Mouse (Mus musculus) midbrain, embryonic 14.5 days (tissue): ENCODE results near the gene Mical2. TPM values are rescaled to one million over a fixed set of nuclear protein-coding genes. Genes with fewer than 3 reads are reported as not detected.

Experiments used
- ATAC-seq: fragments of 200-750 bp; cut with Nextera tagmentation; 2 replicates; pipeline ENCODE4 v1.8.0; 2017; ENCODE audit warnings: moderate number of reproducible peaks, moderate library complexity; ENCODE audit not compliant: low FRiP score, low TSS enrichment
- DNase-seq: peaks from one replicate; pipeline ENCODE4 v3.0.0-alpha.2; 2015
- H3K27ac ChIP-seq: fragments of 300-500 bp; sonication (generic); replicated peaks from 2 replicates; pipeline ENCODE4 v1.5.1; 2014; ENCODE audit warnings: mild to moderate bottlenecking, low read depth, low read length, moderate library complexity
- H3K27me3 ChIP-seq: fragments of 300-500 bp; sonication (generic); 2 replicates; pipeline ENCODE4 v1.6.1; 2014; ENCODE audit warnings: low read length, control low read depth, mixed read lengths; ENCODE audit not compliant: control insufficient read depth, insufficient read depth
- H3K36me3 ChIP-seq: fragments of 300-500 bp; sonication (generic); 2 replicates; pipeline ENCODE4 v1.6.1; 2014; ENCODE audit warnings: low read length, control low read depth; ENCODE audit not compliant: control insufficient read depth, insufficient read depth
- H3K4me1 ChIP-seq: fragments of 300-500 bp; sonication (generic); 2 replicates; pipeline ENCODE4 v1.6.1; 2014; ENCODE audit warnings: mild to moderate bottlenecking, antibody characterized with exemption, low read length, control low read depth; ENCODE audit not compliant: control insufficient read depth, insufficient read depth
- H3K4me2 ChIP-seq: fragments of 300-500 bp; sonication (generic); 2 replicates; pipeline ENCODE4 v1.6.1; 2014; ENCODE audit warnings: mild to moderate bottlenecking, low read length, moderate library complexity
- H3K4me3 ChIP-seq: fragments of 300-500 bp; sonication (generic); replicated peaks from 2 replicates; pipeline ENCODE4 v1.5.1; 2014; ENCODE audit warnings: low read depth, low read length
- H3K9ac ChIP-seq: fragments of 300-500 bp; sonication (generic); replicated peaks from 2 replicates; pipeline ENCODE4 v1.6.1; 2014; ENCODE audit warnings: mild to moderate bottlenecking, low read length, moderate library complexity
- H3K9me3 ChIP-seq: fragments of 300-500 bp; sonication (generic); 2 replicates; pipeline ENCODE4 v1.6.1; 2016; ENCODE audit warnings: low read length, control low read depth, mixed read lengths; ENCODE audit not compliant: control insufficient read depth
- WGBS: fragments of 180-500 bp; shearing (Covaris S2); extraction: QIAGEN DNeasy Blood & Tissue Kit; methylation state at CpG from one replicate; pipeline ENCODE4 v1.1.7; 2014; 5-methylcytosine and 5-hydroxymethylcytosine counted together
- polyA plus RNA-seq: library from polyadenylated mRNA; unstranded; fragments of >200 nt; fragmentation: Nextera tagmentation; extraction: Ambion mirVana; gene quantifications from 2 replicates; pipeline ENCODE4 v1.2.1, GENCODE M21; 2014

Mical2 gene
- polyA plus RNA-seq, 1 experiment from 2014 or later: 1.6 TPM

DNA sequence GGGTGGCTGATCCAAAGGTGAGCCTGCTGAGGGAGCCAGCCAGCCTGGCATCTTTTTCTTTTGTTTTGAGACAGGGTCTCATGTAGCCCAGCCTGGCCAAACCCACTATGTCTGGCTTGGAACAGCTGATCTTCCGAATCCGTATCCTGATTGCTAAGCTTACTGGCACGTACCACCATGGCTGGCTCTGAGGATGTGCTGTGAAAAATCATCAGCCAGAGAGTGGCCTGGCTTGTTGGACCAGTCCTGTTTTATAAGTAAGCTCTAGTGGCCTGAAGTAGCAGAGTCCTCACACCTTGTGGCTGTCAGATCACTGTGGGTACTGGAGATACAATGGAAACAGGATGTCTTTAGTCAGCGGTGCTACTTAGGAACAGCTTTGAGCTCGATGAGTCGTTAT lies 47.8 kb downstream of the Mical2 start:
- no peaks in the 10 kb centered on the region for H3K27me3 ChIP-seq
- DNase-seq (no peak), ATAC-seq (no peak)
- H3K4me3 ChIP-seq: no peak overlapping the region
- H3K36me3 ChIP-seq: no peaks in the 10 kb centered on the region
- H3K9me3 ChIP-seq: no peaks in the 10 kb centered on the region
- WGBS: 78% methylated on average over 6 of the region's 6 CpGs
- no peak overlapping the region for H3K4me2 ChIP-seq
- H3K4me1 ChIP-seq: peaks cover 9% of the 10 kb centered on the region
- H3K27ac ChIP-seq: no peak overlapping the region
- H3K9ac ChIP-seq: no peak overlapping the region

DNA sequence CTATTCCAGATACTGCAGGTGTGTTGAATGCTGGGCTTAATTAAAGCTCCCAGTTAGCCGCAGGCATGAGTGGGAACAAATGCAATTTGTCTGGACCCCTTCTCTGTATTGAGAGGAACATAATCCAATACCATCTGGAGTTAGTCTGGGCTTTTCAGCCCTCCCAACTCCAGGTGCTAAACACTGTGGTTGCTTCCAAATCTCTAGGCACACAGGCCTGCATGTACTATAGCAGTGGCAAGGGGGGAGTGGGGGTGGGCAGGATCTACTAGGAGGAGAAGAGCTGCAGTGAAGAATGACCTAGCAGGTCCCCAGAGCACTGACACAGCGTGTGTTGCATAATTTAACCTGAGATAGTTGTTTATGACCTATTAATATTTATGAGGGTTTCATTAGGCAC lies 49.0 kb downstream of the Mical2 start:
- Histone ChIP-seq H3K27ac (no peak overlapping the region), H3K4me2 (no peak overlapping the region), H3K9me3 (no peaks in the 10 kb centered on the region), H3K4me1 (peaks cover 9% of the 10 kb centered on the region), H3K9ac (no peak overlapping the region), H3K27me3 (no peaks in the 10 kb centered on the region), H3K36me3 (no peaks in the 10 kb centered on the region), H3K4me3 (no peak overlapping the region)
- no peak for ATAC-seq
- WGBS: 51% methylated on average over 2 of the region's 2 CpGs
- DNase-seq: peak; percentile 23

DNA sequence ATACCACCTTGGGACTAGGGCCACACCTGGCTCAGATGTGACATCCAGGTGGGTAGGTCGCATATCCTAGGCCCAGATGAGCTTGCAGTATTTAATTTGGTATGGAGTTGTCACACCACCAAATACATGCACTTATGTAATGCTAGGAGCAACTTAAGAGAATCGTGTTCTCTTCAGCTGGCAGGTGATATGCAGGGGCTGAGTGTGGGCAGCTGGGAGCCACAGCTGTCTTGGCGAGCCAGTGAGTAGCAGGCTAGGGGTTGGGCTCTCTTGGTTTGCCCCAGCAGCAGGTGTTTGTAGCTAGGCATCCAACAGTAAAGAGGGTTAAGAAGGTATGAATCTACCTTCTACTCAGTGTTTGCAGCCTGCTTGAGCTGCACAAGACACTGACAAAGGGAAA lies 49.4 kb downstream of the Mical2 start:
- Histone ChIP-seq H3K9me3 (no peaks in the 10 kb centered on the region), H3K4me3 (no peak overlapping the region), H3K4me2 (no peak overlapping the region), H3K36me3 (no peaks in the 10 kb centered on the region), H3K9ac (no peak overlapping the region), H3K27ac (no peak overlapping the region), H3K4me1 (peaks cover 9% of the 10 kb centered on the region), H3K27me3 (no peaks in the 10 kb centered on the region)
- DNase-seq (no peak), ATAC-seq (no peak)
- 81% methylated on average over 3 of the region's 3 CpGs for WGBS

DNA sequence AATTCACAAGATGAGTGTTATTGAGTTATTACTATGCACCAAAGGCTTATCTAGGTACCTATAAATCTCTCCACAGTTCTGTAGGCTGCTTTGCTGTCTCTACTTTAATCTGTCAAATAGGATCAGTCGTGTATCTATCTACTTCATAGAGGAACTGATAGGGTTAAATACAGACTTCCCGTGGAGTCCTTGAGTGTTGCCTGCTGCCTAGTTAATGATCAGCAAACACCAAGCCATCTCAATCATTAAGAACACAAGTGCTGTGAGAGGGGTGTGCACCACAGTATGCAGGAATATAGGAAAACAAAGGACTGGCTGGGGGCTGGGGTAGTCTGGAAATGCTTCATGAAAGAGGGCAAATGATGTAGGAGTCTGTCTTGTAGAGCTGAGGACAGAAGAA lies 50.2 kb downstream of the Mical2 start:
- H3K4me2 ChIP-seq: no peak overlapping the region
- H3K9me3 ChIP-seq: no peaks in the 10 kb centered on the region
- H3K4me3 ChIP-seq: no peak overlapping the region
- H3K27ac ChIP-seq: no peak overlapping the region
- no peak overlapping the region for H3K9ac ChIP-seq
- H3K4me1 ChIP-seq: peaks cover 9% of the 10 kb centered on the region
- no peaks in the 10 kb centered on the region for H3K27me3 ChIP-seq
- no peak for DNase-seq
- no peaks in the 10 kb centered on the region for H3K36me3 ChIP-seq
- 53% methylated on average over 2 of the region's 2 CpGs for WGBS
- no peak for ATAC-seq

DNA sequence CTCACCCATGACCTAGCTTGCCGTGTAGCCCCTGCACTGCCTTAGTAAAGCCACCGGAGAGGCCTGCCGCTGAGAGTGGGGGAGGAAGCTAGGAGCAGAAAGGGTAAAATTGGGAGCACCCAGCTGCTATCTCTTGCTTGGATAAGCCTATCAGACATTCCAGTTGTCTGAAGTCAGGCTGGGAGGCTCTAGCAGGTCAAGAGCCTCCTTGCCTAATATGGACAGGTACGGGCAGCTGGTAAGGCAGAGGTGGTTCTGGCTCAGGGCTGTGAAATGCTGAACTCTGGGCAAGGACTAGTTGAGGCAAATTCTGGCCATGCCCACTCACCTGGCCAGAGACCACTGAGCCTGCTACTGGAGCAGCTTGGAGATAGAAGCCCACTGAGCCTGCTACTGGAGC lies 51.2 kb downstream of the Mical2 start:
- ATAC-seq (no peak), DNase-seq (no peak)
- H3K4me1 ChIP-seq: peaks cover 9% of the 10 kb centered on the region
- H3K36me3 ChIP-seq: no peaks in the 10 kb centered on the region
- no peaks in the 10 kb centered on the region for H3K27me3 ChIP-seq
- 88% methylated on average over 4 of the region's 4 CpGs for WGBS
- H3K4me2 ChIP-seq: no peak overlapping the region
- no peak overlapping the region for H3K9ac ChIP-seq
- H3K9me3 ChIP-seq: no peaks in the 10 kb centered on the region
- H3K4me3 ChIP-seq: no peak overlapping the region
- no peak overlapping the region for H3K27ac ChIP-seq

DNA sequence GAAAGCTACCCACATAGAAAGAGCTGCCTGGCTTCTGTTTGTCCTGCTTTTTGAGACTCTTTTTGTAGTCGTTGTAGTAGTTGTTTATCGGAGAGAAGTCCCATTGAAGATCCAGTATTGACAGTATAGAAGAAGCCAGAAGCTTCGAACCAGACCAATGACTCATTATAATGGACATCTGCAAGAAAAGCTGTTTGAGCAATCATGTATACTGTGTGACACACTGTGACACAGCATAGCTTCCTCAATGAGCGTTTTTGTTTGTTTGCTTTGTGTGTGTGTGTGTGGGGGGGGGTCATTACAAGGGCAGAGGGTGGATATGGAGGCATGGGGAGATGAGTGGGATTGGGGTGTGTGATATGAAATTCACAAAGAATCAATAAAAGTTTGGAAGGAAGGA lies 53.0 kb downstream of the Mical2 start:
- Histone ChIP-seq H3K4me2 (no peak overlapping the region), H3K36me3 (no peaks in the 10 kb centered on the region), H3K4me1 (peaks cover 7% of the 10 kb centered on the region), H3K27ac (no peak overlapping the region), H3K9ac (no peak overlapping the region), H3K27me3 (no peaks in the 10 kb centered on the region), H3K9me3 (no peaks in the 10 kb centered on the region), H3K4me3 (no peak overlapping the region)
- 80% methylated on average over 4 of the region's 4 CpGs for WGBS
- DNase-seq: no peak
- no peak for ATAC-seq

DNA sequence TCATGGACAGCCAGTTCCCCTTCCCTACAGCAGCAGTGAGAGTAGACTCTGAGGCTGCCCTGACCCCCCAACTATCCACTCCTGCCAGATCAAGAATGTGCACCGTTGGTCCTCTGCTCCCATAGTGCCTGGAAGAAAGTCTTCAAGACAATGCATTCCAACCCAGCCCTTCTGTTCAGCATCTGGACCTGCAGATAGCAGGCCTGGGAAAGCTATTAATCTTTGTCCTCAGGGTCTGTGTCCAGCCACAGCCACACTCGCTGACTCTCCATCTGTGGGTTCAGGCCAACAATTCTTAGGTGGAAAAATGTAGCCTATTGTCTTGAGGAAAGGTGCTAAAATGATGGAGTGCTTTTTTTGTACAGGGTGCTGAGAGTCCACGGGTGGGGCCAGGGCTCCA lies 54.8 kb downstream of the Mical2 start:
- H3K36me3 ChIP-seq: no peaks in the 10 kb centered on the region
- ATAC-seq (no peak), DNase-seq (no peak)
- no peak overlapping the region for H3K9ac ChIP-seq
- H3K4me3 ChIP-seq: no peak overlapping the region
- H3K27me3 ChIP-seq: no peaks in the 10 kb centered on the region
- H3K4me1 ChIP-seq: no peaks in the 10 kb centered on the region
- 78% methylated on average over 3 of the region's 3 CpGs for WGBS
- no peak overlapping the region for H3K27ac ChIP-seq
- H3K9me3 ChIP-seq: no peaks in the 10 kb centered on the region
- H3K4me2 ChIP-seq: no peak overlapping the region

DNA sequence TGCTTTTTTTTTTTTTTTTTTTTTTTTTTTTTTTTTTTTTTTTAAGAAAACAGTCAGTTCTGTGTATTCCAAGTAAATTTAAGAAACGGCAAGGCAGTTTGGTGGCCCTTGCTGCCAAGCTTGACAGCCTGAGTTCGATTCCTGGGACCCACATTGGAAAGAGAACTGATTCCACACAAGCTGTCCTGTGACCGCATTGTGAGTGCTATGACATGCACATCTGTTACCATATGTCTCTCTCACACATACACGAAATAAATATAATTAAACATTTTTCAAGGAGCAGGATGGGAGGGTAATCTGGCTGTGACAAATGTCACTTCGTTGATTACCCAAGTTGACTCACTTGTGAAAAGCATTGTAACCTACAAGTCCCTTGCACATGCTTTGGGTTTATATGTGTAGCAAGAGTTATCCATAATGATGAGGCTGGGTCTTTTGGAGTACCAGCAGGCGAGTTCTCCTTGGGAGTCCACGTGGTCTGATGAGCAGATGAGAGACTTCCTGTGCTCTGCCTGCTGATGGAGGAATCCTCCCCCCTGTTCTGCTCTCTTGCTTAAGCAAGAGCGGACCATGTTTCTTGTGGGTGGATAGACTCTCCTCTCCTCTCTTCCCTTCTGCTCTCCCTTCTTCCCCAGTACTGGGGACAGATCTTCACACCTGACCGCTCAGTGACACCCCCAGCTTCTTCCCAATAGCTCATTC lies 58.1 kb downstream of the Mical2 start:
- H3K36me3 ChIP-seq: no peaks in the 10 kb centered on the region
- H3K4me1 ChIP-seq: no peaks in the 10 kb centered on the region
- H3K9ac ChIP-seq: no peak overlapping the region
- H3K9me3 ChIP-seq: no peaks in the 10 kb centered on the region
- no peak for ATAC-seq
- no peak for DNase-seq
- H3K4me3 ChIP-seq: no peak overlapping the region
- no peak overlapping the region for H3K4me2 ChIP-seq
- 83% methylated on average over 9 of the region's 9 CpGs for WGBS
- no peak overlapping the region for H3K27ac ChIP-seq
- H3K27me3 ChIP-seq: no peaks in the 10 kb centered on the region

DNA sequence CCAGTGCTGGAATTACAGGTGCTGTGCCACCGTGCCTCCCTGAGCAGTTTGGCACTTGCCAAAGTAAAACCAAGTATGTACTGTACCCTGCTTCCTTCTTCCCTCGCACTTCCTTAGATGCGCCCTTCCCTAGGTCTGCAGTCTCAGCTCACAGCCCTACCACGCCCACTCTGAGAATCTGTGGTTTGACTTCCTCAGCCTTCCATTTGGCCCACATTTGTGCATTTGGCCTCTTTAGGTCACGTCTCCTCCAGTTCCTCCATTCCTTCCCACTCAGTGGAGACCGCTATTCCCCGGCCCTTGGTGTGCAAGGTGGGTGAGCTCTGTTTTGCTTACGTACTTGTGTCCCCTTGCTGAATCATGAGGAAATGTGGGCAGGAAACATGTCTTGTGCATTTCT lies 59.9 kb downstream of the Mical2 start:
- DNase-seq (no peak), ATAC-seq (no peak)
- WGBS: 92% methylated on average over 8 of the region's 8 CpGs

More for the DNA sequence above, 59.9 kb downstream of the Mical2 start:
- no peak overlapping the region for H3K9ac ChIP-seq
- no peaks in the 10 kb centered on the region for H3K4me1 ChIP-seq
- no peak overlapping the region for H3K4me3 ChIP-seq
- no peaks in the 10 kb centered on the region for H3K27me3 ChIP-seq
- no peaks in the 10 kb centered on the region for H3K9me3 ChIP-seq
- H3K4me2 ChIP-seq: no peak overlapping the region
- no peaks in the 10 kb centered on the region for H3K36me3 ChIP-seq
- no peak overlapping the region for H3K27ac ChIP-seq
